Mouse (Mus musculus): ENCODE measurements around the gene Slc2a6. TPM values are rescaled to one million over a fixed set of nuclear protein-coding genes. Genes with fewer than 3 reads are reported as not detected.
A peak's percentile ranks its signal among the peaks of the same experiment; 100 is the strongest.

Gene Slc2a6
- total RNA-seq, 2 experiments from 2014 or later = 42.2 to 43.7 TPM

DNA sequence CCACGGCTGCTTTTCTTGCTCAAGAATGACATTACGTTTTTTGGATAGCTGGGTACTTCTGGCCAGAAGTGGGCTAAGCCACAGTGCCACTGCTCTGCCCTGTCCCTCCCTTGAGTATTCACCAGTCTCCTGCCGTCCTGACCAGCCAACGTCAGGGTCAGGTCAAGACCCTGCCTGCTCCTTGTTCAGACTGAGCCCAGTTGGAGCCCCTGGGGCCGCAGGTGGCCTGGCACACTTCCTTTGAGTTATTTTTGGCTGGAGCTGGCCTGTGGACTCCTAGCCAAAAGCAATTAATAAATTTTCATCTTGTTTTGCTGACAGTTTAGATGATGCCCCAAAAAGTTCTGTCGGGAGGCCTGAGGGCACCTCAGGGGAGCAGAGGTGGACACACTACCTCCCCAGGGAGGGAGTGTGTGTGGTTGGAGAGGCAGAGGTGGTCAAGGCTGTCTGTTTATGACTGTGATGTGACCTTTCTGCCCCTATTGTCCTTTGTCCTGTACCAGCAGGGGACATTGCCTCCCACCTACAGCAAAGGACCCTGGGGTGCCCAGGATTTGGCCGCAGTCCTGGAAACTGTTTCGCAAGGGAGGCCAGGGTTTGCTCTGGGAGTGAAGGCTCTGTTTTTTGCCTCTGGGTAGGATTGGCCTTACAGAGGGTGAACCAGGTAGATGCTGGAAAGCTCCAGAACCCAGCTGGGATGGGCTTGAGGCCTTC lies 14.5 kb upstream of the Slc2a6 start:
- intact Hi-C loops (cut with DNase I) = loop anchor here (5.0 kb wide), 1 partner anchor 80 kb away; no protein-coding TSS in a partner anchor
- DNase-seq (ENCODE audit: extremely low spot score in 1 of 2, low spot score in 2 of 2) = no peak

DNA sequence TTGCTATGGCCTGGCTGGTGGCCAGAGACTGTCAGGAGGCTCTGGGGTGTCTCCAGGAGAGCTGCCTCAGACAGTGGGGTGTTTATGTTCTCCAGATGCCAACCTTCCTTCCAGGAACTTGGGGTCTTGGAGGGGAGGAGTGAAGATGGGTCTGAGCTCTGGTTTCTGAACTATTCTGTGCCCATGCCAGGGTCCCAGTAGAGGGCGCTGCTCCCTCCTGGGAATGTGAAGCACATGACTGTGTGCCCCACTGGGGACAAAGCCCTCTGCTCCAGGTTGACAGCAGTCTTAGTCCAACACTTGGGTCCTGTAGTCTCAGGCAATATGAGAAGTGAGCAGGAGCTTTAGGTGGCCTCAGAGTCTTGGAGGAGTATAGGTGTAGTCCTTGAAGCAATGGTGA lies 11.5 kb upstream of the Slc2a6 start:
- intact Hi-C loops (cut with DNase I) = loop anchor here (5.0 to 10.0 kb wide), 2 partner anchors 107 to 394 kb away; partner anchors contain the start of genes Stkld1 and Surf4
- DNase-seq (ENCODE audit: extremely low spot score in 1 of 2, low spot score in 2 of 2) = no peak

DNA sequence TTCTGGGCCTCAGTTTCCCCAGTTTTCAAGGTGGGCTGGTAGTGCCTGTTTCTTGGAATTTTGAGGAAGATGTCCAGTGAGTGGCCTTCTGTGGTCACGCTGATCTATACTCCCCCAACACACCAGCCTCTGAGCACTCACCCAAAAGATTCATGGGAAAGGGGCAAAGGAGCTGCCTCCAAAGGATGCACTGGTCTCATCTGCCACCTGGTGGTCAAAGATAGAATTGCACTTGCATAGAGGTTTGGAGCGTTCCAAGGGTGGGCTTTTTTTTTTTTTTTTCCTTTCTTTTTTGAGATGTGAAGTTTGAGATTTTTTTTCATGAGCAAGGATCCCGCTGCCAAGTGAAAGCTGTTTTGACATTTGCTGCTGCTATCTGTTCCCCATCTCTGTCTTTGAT lies 10.8 kb upstream of the Slc2a6 start:
- intact Hi-C loops (cut with DNase I) = loop anchor here (5.0 to 10.0 kb wide), 2 partner anchors 106 to 394 kb away; partner anchors contain the start of genes Stkld1 and Surf4
- peak; percentile 76 to 84 for DNase-seq (ENCODE audit: extremely low spot score in 1 of 2, low spot score in 2 of 2)

DNA sequence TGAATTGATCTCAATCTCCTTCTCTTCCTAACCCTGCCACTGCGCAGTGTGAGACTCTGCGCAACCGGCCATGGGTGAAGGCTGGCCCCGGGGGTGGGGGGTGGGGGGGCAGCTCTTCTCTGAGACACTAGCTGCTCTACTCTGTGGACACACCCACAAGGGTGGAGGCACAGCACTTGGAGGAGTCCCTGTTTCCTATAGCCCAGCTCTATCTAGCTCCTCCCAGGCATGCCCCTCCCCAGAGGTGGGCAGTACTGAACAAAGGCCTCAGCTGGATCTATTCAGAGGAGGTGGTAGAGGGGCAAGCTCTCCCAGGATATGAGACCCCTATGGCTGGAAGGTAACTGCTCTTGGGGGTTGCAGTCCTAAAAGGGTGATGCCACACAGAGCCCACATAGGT lies 9.2 kb upstream of the Slc2a6 start:
- DNase-seq (ENCODE audit: extremely low spot score in 1 of 2, low spot score in 2 of 2) = no peak
- intact Hi-C loops (cut with DNase I) = loop anchor here (5.0 to 10.0 kb wide), 2 partner anchors 105 to 392 kb away; partner anchors contain the start of genes Stkld1 and Surf4

DNA sequence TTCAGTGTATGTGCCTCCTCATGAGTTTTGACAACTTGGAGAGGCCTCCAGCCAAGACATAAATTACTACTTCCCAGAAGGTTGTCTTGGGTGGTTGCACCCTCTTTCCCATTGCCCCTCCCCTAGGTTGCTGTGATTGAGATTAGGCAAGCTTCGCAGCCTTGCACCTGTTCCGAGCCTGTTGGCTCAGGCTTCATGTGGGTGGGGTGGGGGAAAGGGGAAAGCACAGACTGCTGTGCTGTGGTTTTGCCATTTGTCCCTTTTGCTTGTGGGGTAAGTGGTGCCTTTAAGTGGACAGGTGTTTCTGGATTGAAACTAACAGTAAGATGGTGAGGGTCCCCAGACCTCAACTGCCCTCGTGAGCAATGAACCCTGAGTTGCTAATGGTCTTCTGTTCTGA lies 8.2 kb upstream of the Slc2a6 start:
- DNase-seq (ENCODE audit: extremely low spot score in 1 of 2, low spot score in 2 of 2) = no peak
- intact Hi-C loops (cut with DNase I) = loop anchor here (5.0 to 10.0 kb wide), 2 partner anchors 104 to 391 kb away; partner anchors contain the start of genes Stkld1 and Surf4

DNA sequence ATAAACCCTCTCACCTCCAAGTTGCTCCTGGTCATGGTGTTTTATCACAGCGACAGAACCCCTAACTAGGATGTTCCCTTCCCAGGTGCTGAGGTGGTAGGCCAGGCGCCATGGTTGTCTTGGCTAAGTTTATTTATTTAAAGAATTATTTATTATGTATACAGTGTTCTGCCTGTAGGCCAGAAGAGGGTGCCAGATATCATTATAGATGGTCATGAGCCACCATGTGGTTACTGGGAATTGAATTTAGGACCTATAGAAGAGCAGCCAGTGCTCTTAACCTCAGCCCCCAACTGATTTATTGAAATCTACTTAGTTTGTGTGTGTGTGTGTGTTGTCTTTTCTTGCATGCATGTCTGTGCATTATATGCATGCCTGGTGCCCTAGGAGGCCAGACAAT lies 4.6 kb upstream of the Slc2a6 start:
- no peak for DNase-seq (ENCODE audit: extremely low spot score in 1 of 2, low spot score in 2 of 2)
- intact Hi-C loops (cut with DNase I) = loop anchor here (10.0 kb wide), 1 partner anchor 388 kb away; no protein-coding TSS in a partner anchor

DNA sequence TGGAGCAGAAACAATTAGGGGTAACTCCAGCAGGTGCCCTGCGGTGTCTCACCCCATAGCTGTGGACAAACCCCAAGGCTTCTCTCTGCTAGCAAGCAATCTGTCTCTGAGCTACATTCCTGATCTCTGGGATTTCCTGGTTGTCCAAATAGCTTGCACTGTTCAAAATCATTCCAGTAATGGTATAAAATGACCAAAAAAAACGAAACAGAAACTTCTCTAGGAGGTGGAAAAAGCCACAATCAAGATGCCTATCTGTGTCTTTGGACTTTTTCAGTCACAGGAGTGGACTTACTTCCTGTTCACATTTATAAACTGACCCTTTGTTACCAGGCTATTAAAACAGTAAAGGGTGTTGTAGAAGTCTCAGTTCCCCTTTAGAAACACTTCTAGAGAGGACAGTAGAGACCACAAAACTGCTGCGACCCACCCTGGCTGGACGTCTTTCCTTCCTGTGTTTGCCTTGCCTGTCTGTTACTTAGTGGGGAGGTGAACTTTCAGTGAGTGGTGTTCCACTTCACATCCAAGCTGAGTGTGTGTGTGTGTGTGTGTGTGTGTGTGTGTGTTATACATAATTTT lies 728 bp upstream of the Slc2a6 start:
- intact Hi-C loops (cut with DNase I) = no loop called here
- DNase-seq (ENCODE audit: extremely low spot score in 1 of 2, low spot score in 2 of 2) = no peak

DNA sequence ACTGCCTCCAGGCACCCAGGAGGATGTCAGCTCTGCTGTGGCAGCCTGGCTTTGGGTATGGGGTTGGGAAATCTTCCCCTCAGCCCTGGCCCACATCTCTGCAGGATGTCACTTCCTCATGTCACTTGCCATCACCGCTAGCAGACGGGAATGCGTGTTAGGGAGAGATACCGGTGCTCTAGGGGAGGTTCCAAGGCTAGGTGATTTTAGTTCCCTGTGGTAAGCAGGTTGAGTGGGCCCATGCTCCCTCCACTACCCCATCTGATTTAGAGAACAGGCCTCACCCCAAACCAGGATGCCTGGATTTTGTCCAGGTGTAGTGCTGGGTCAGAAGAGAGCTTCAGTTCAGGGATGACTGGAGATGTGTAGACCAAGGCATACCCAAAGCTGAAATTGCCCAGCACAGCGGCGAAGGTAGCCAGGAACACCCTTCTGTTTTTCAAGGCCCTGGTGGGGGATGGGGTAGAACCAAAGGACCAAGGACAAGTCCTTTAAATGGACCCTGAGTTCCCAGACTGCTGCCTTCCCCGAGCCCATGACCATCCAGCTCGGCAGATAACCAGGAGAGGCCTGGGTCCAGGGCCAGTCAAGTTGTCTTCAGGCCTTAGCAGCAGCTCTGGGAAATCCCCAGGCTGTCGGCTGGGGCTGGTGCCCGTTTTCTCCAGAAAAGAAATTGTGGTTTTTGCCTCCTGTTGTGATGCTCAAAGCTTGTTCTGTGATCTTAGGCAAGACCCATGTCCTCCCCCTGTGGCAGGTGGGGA lies 761 bp downstream of the Slc2a6 start:
- intact Hi-C loops (cut with DNase I) = no loop called here
- no peak for DNase-seq (ENCODE audit: extremely low spot score in 1 of 2, low spot score in 2 of 2)

DNA sequence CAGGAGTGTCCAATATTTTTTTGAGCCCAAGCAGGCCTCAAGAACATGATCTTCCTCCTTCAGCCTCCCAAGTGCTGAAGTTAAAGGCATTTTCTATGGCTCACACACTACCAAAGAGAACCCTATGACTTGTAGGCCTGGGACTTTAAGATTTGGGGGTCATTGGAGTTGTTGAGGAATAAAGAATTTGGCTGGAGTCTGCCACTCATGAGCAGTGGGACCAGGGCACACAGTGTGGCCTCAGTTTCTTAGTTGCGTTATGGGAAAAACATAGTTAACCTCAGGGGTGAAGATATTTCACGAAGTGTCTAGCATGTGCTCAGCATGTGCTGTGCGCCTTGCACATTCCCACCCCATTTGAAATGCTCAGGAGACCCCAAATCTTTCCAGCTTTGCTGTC lies 1.5 kb downstream of the Slc2a6 start:
- DNase-seq (ENCODE audit: extremely low spot score in 1 of 2, low spot score in 2 of 2) = no peak
- intact Hi-C loops (cut with DNase I) = no loop called here

DNA sequence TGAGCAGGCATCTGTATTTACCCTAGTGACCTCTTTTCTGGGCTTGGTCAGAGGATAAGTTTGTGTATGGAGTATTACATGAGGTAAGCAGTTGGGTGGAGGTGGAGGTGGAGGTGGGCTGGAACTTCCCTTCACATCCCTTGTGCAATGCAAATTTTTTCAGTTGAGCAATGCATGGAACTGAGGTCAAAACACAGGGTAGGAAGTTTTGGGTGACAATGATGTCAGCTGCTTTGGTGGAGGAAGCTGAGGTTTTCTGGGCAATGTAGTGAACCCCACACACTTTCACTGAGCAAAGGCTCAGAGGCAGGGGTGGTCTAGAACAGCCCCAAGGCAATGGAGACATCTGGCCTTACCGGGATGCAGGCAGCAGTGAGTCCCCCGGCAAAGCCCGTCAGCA lies 2.3 kb downstream of the Slc2a6 start:
- intact Hi-C loops (cut with DNase I) = no loop called here
- no peak for DNase-seq (ENCODE audit: extremely low spot score in 1 of 2, low spot score in 2 of 2)

DNA sequence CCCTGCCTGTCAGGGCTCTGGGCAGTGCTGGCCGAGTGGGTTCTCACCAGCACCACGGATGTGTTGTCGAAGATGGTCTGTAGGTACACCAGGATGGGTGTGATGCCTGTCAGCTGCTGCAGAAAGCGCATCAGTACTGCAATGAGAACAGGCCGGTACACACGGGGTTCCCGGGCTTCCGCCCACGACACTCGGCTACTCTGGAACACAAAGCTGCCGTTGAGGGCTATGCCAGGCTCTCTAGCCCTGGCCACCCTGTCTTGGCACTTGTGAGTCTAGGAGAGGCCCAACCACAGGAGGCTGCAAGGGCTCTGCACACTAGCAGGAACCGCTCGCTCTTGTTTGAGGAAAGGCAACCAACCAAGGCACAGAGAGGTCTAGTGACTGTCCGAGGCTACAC lies 3.7 kb downstream of the Slc2a6 start:
- intact Hi-C loops (cut with DNase I) = loop anchor here (5.0 kb wide), 1 partner anchor 102 kb away; no protein-coding TSS in a partner anchor
- DNase-seq (ENCODE audit: extremely low spot score in 1 of 2, low spot score in 2 of 2) = no peak

DNA sequence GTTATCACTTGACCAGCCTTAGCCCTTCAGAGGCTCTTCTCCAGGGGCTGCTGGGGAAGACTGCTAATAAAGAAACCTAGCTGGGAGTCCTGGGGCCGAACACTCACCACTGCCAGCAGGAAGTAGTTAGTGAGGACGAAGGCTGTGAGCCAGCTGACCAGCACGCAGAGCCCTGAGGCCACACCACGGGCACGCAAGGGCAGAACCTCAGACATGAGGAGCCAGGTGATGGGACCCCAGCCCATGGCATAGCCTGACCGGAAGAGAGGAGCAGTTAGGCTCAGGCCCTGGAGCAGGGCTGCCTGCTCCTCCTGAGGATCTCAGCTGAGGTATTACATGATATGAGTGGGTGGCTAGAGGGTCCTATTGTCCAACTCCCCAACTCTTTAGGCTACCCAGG lies 5.2 kb downstream of the Slc2a6 start:
- intact Hi-C loops (cut with DNase I) = loop anchor here (5.0 kb wide), 1 partner anchor 100 kb away; no protein-coding TSS in a partner anchor
- no peak for DNase-seq (ENCODE audit: extremely low spot score in 1 of 2, low spot score in 2 of 2)

DNA sequence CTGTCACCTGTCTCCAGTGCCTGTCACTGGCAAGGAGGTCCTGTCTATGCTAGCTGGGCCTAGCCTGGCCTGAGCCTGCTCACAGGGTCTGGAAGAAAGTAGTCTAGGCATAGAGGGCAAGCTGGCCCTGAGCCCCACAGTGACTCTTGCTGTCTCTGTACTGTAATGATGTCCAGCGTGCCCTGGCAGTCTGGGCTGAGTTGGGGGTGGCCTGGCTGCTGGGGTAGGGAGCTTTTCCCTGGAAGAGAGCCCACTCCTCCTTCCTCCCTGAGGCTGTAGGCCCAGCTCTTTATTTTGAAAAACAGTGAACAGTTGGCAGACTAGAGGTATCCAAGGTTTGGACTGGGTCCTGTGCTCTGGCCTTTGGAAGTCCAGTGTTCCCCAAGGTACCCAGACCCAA lies 6.7 kb downstream of the Slc2a6 start:
- no peak for DNase-seq (ENCODE audit: extremely low spot score in 1 of 2, low spot score in 2 of 2)
- intact Hi-C loops (cut with DNase I) = loop anchor here (5.0 kb wide), 1 partner anchor 99 kb away; no protein-coding TSS in a partner anchor

DNA sequence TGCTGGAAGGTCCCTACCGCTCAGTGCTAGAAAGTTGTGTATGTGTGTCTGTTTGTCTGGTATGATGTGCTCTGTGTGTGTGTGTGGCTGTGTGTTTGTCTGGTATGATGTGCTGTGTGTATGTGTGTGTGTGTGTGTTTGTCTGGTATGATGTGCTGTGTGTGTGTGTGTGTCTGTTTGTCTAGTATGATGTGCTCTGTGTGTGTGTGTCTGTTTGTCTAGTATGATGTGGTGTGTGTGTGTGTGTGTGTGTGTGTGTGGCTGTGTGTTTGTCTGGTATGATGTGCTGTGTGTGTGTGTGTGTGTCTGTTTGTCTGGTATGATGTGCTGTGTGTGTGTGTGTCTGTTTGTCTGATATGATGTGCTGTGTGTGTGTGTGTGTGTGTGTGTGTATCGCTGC lies 8.3 kb downstream of the Slc2a6 start:
- no peak for DNase-seq (ENCODE audit: extremely low spot score in 1 of 2, low spot score in 2 of 2)
- intact Hi-C loops (cut with DNase I) = no loop called here

DNA sequence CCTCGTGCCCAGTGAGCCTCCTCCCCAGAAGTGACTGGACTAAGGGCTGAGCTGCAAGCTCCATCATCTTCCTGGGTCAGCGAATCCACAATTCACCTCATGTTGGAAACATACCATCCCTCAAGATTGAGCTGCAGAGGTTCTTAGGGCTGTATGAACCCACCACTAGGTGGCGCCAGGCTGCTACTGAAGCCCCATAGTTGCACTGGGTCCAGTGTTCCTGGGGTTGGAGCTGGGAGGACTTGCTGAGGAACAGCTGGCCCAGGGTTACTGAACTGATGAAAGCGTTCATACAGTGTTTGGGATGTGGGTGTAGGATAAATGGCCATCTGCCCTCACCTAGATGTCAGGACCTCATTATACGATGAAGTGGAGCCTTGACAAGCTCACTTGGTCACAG lies 10.0 kb downstream of the Slc2a6 start:
- intact Hi-C loops (cut with DNase I) = no loop called here
- DNase-seq (ENCODE audit: extremely low spot score in 1 of 2, low spot score in 2 of 2) = peak; percentile 60 to 82

DNA sequence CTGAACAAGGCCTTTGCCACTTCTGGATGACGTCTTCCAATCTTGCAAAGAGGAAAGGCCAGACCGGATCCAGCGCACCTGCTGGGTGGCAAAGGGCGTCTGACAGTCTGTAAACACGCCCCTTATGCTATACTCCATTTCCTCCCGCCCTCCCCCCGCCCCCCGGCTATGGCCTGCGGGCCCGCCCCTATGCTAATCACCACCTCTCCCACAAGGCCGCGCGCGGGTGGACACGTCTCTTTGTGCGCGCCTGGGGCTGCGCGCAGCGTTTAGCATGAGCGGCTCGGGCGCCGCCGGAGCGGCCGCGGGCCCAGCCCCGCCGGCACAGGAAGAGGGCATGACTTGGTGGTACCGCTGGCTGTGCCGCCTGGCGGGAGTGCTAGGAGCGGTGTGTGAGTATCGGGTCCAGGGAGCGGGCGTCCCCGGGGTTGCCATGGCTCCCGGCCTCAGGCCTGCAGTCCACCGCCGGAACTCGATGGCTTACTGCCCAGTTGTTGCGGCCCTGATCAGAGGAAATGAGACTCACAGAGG lies 18.0 kb downstream of the Slc2a6 start, which contains the start of gene Cacfd1:
Gene Cacfd1 (plus strand): TSS at position 213 of the 531 bp plus-strand sequence.
- peak; percentile 73 to 95 for DNase-seq (ENCODE audit: extremely low spot score in 1 of 2, low spot score in 2 of 2)
- intact Hi-C loops (cut with DNase I) = loop anchor here (5.0 kb wide), 1 partner anchor 77 kb away; the partner anchor contains the start of genes Stkld1 and Surf4

DNA sequence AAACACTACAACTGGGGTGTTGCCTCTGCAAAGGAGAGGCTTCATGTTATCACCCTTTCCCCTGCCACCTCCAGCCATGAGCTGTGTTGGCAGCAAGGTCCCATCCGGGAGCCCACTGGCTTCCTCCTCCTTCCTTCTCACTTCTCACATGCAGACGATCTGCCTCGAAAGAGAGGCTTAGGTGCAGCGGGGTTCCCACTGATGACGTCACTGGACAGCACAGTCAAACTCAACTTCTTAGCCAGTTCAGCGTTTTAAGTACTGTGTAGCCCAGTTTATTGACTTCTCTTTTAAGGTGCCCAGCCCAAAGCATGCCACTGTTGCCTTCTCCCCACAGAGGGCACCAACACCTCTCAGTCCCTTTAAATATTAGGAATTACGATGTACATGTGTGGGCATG lies 20.1 kb downstream of the Slc2a6 start:
- intact Hi-C loops (cut with DNase I) = loop anchor here (5.0 kb wide), 1 partner anchor 75 kb away; the partner anchor contains the start of genes Stkld1 and Surf4
- DNase-seq (ENCODE audit: extremely low spot score in 1 of 2, low spot score in 2 of 2) = no peak

DNA sequence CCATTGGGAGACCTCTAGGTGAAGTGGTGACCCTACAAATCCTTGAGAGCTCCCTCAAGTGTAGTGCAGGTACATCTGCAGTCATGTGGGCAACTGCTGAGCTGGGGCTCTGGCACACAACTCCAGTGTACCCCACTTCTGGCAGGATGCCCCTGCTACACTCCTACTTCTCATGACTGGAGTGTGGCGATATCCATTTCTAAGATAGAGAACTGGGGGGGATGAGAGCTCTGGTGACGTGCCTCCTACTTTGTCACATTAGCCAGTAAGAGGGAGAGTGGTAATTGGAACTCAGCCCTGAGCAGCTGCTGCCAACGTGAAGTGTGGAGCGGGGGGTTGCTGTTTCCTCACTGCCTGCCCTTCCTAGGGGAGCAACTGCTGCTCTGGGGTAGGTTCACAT lies 21.5 kb downstream of the Slc2a6 start:
- intact Hi-C loops (cut with DNase I) = loop anchor here (5.0 kb wide), 1 partner anchor 74 kb away; the partner anchor contains the start of genes Stkld1 and Surf4
- no peak for DNase-seq (ENCODE audit: extremely low spot score in 1 of 2, low spot score in 2 of 2)

DNA sequence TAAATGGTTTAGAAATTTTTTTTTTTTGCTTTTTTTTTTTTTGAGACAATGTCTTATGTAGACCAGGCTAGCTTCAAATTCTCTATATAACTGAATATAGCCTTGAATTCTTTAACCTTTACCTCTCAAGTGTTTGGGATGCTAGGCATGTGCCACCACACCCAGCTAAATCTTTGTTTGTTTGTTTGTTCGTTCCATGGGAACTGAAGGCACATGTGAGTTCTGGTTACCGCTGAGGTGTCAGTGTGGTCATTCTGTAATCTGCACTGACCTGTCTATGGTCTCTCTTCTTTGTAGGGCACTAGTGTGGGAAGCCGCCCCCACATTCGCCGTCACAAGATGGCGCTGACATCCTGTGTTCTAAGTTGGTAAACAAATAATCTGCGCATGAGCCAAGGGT lies 29.8 kb downstream of the Slc2a6 start:
- DNase-seq (ENCODE audit: extremely low spot score in 1 of 2, low spot score in 2 of 2) = no peak
- intact Hi-C loops (cut with DNase I) = no loop called here

Measured in left cerebral cortex, postnatal 10 days (tissue).